Mouse (Mus musculus) megakaryocyte, embryonic 14.5 days (primary cell): ENCODE measurements around the gene Acvr2b.

Experiments
- FLI1 ChIP-seq: IDR thresholded peaks from 2 replicates; pipeline ENCODE4 v1.6.1; 2012; ENCODE audit warnings: low read length, inconsistent platforms, mixed read lengths
- GATA1 ChIP-seq: IDR thresholded peaks from 3 replicates; pipeline ENCODE4 v1.6.1; 2012; ENCODE audit warnings: mixed read lengths, low read length, inconsistent platforms, borderline replicate concordance

- no peak for TF ChIP-seq GATA1
- TF ChIP-seq FLI1 = no peak
Measured at GRCm38 (mm10) chr9:119465056-119465455, 63.1 kb downstream of the Acvr2b start.
